Mouse (Mus musculus) 3T3-L1 (cell line): ENCODE data around the gene Ephb6.

ENCODE experiments used
- DNase-seq: peaks from one replicate; pipeline ENCODE4 v3.0.0-alpha.2; 2015; ENCODE audit warnings: low read depth, low spot score

The Ephb6 gene

GRCm38 (mm10) chr6:41622661-41623060, 17.4 kb downstream of the Ephb6 start:
- DNase-seq: peak; percentile 34

GRCm38 (mm10) chr6:41628180-41628579, 22.9 kb downstream of the Ephb6 start:
- DNase-seq: no peak

GRCm38 (mm10) chr6:41630791-41631190, 25.5 kb downstream of the Ephb6 start:
- DNase-seq: peak; percentile 18

- DNase-seq: no peak
Observed at GRCm38 (mm10) chr6:41631549-41631948, 26.3 kb downstream of the Ephb6 start.

- no peak for DNase-seq
Observed at GRCm38 (mm10) chr6:41635211-41635610, 29.9 kb downstream of the Ephb6 start.

GRCm38 (mm10) chr6:41636178-41636577, 30.9 kb downstream of the Ephb6 start, which contains the start of gene Trpv6:
Trpv6 (minus strand) TSS chr6:41636405.
- DNase-seq: no peak

GRCm38 (mm10) chr6:41637393-41637792, 32.1 kb downstream of the Ephb6 start:
- DNase-seq: no peak

- DNase-seq: no peak
Observed at GRCm38 (mm10) chr6:41637927-41638506, 32.7 kb downstream of the Ephb6 start.

- DNase-seq: no peak
Observed at GRCm38 (mm10) chr6:41640449-41640848, 35.2 kb downstream of the Ephb6 start.

GRCm38 (mm10) chr6:41641173-41641866, 36.0 kb downstream of the Ephb6 start:
- no peak for DNase-seq

- DNase-seq: no peak
Observed at GRCm38 (mm10) chr6:41642765-41643164, 37.5 kb downstream of the Ephb6 start.

GRCm38 (mm10) chr6:41643227-41643626, 37.9 kb downstream of the Ephb6 start:
- no peak for DNase-seq

GRCm38 (mm10) chr6:41646220-41646619, 40.9 kb downstream of the Ephb6 start:
- no peak for DNase-seq

GRCm38 (mm10) chr6:41646672-41647071, 41.4 kb downstream of the Ephb6 start:
- no peak for DNase-seq

GRCm38 (mm10) chr6:41653173-41653572, 47.9 kb downstream of the Ephb6 start:
- DNase-seq: no peak

- no peak for DNase-seq
Observed at GRCm38 (mm10) chr6:41654648-41655047, 49.4 kb downstream of the Ephb6 start.

- no peak for DNase-seq
Observed at GRCm38 (mm10) chr6:41658487-41658886, 53.2 kb downstream of the Ephb6 start.

GRCm38 (mm10) chr6:41662320-41662719, 57.0 kb downstream of the Ephb6 start:
- peak; percentile 45 for DNase-seq
